Mouse (Mus musculus): ENCODE measurements around the gene Pde2a. TPM values are rescaled to one million over a fixed set of nuclear protein-coding genes. Genes with fewer than 3 reads are reported as not detected.

The Pde2a gene
- polyA plus RNA-seq, 1 experiment from 2014 or later, result 12.5 TPM

DNA sequence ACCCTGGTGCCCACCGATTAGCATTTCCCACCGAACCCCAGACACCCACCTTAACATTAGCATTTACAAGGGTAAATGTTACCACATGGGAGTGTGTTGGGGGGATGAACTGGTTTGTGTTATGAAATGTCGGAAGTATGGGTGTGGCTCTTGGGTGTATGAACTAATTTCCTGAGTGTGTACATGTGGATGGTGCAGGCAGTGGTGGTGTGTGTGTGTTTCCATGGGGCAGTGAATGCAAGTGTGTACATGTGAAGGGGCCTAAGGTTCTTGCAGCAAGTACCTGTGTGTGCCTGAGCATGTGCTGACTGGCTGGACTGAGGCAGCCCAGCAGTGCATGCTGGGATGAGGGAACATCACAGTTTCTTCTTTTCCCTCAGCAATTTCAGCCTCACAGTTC, 76.9 kb downstream of the Pde2a start:
- WGBS, result 49% methylated on average over 3 of the region's 3 CpGs
- Histone ChIP-seq H3K9ac (no peak overlapping the region), H3K27ac (replicated peaks) (no peak overlapping the region), H3K4me3 (replicated peaks) (no peak overlapping the region), H3K36me3 (no peaks in the 10 kb centered on the region), H3K4me1 (no peaks in the 10 kb centered on the region), H3K9me3 (replicated peaks) (no peaks in the 10 kb centered on the region), H3K27me3 (peaks cover 3% of the 10 kb centered on the region; the same call in 1 of the 2 replicates), H3K4me2 (replicated peaks) (no peak overlapping the region)
- no peak for ATAC-seq (ENCODE audit: insufficient number of reproducible peaks, low FRiP score, low TSS enrichment, low read depth)

DNA sequence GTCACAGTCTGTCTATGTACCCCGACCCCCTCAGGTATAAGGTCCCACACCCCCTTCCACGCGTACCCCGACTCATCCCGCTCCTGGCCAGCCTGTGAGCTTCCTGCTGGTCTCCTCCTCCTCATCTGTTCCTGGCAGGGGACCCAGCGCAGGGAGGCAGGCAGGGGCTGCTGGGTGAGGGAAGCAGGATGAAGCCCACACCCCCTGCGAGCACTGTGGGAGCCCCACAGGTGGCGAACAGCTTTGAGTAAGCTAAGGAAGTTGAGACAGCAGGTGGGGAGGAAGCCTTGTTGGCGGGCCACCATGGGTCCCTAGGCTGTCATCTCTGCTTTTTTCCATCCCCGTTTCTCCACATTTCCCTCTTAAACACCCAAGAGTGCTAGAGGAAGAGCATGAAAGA, 77.8 kb downstream of the Pde2a start:
- Histone ChIP-seq H3K27ac (replicated peaks) (no peak overlapping the region), H3K4me1 (peaks cover 1% of the 10 kb centered on the region), H3K9me3 (replicated peaks) (no peaks in the 10 kb centered on the region), H3K9ac (no peak overlapping the region), H3K27me3 (peaks cover 11% of the 10 kb centered on the region), H3K4me2 (replicated peaks) (no peak overlapping the region), H3K36me3 (no peaks in the 10 kb centered on the region), H3K4me3 (replicated peaks) (no peak overlapping the region)
- no peak for ATAC-seq (ENCODE audit: insufficient number of reproducible peaks, low FRiP score, low TSS enrichment, low read depth)
- 45% methylated on average over 10 of the region's 10 CpGs for WGBS

- Histone ChIP-seq H3K27me3 (peaks cover 16% of the 10 kb centered on the region), H3K4me1 (peaks cover 6% of the 10 kb centered on the region), H3K4me3 (replicated peaks) (no peak overlapping the region), H3K4me2 (replicated peaks) (no peak overlapping the region), H3K9me3 (replicated peaks) (no peaks in the 10 kb centered on the region), H3K9ac (no peak overlapping the region), H3K36me3 (no peaks in the 10 kb centered on the region), H3K27ac (replicated peaks) (no peak overlapping the region)
- 65% methylated on average over 9 of the region's 9 CpGs for WGBS
- ATAC-seq (ENCODE audit: insufficient number of reproducible peaks, low FRiP score, low TSS enrichment, low read depth), result no peak
These were observed 78.2 kb downstream of the Pde2a start for GRCm38 (mm10) chr7:101499701-101500100.

- no peaks in the 10 kb centered on the region for H3K36me3 ChIP-seq
- WGBS, result 74% methylated on average over 6 of the region's 6 CpGs
- ATAC-seq (ENCODE audit: insufficient number of reproducible peaks, low FRiP score, low TSS enrichment, low read depth), result no peak
- H3K4me2 ChIP-seq (replicated peaks), result no peak overlapping the region
- H3K4me1 ChIP-seq, result peaks cover 10% of the 10 kb centered on the region
- no peak overlapping the region for H3K4me3 ChIP-seq (replicated peaks)
- no peaks in the 10 kb centered on the region for H3K9me3 ChIP-seq (replicated peaks)
- peaks cover 26% of the 10 kb centered on the region for H3K27me3 ChIP-seq
- no peak overlapping the region for H3K9ac ChIP-seq
- H3K27ac ChIP-seq (replicated peaks), result no peak overlapping the region
These were observed 79.7 kb downstream of the Pde2a start for GRCm38 (mm10) chr7:101501236-101501635.

GRCm38 (mm10) chr7:101501675-101502074, 80.2 kb downstream of the Pde2a start:
- WGBS, result 69% methylated on average over 6 of the region's 6 CpGs
- peaks cover 10% of the 10 kb centered on the region for H3K4me1 ChIP-seq
- H3K4me3 ChIP-seq (replicated peaks), result no peak overlapping the region
- H3K27ac ChIP-seq (replicated peaks), result no peak overlapping the region
- H3K36me3 ChIP-seq, result no peaks in the 10 kb centered on the region
- no peak overlapping the region for H3K9ac ChIP-seq
- H3K27me3 ChIP-seq, result peaks cover 26% of the 10 kb centered on the region
- no peak for ATAC-seq (ENCODE audit: insufficient number of reproducible peaks, low FRiP score, low TSS enrichment, low read depth)
- H3K4me2 ChIP-seq (replicated peaks), result no peak overlapping the region
- H3K9me3 ChIP-seq (replicated peaks), result no peaks in the 10 kb centered on the region

GRCm38 (mm10) chr7:101503351-101503750, 81.9 kb downstream of the Pde2a start:
- H3K4me3 ChIP-seq (replicated peaks), result no peak overlapping the region
- H3K4me1 ChIP-seq, result peaks cover 10% of the 10 kb centered on the region
- no peaks in the 10 kb centered on the region for H3K9me3 ChIP-seq (replicated peaks)
- H3K36me3 ChIP-seq, result no peaks in the 10 kb centered on the region
- 23% methylated on average over 8 of the region's 8 CpGs for WGBS
- H3K4me2 ChIP-seq (replicated peaks), result no peak overlapping the region
- H3K9ac ChIP-seq, result no peak overlapping the region
- no peak overlapping the region for H3K27ac ChIP-seq (replicated peaks)
- H3K27me3 ChIP-seq, result peaks cover 23% of the 10 kb centered on the region
- no peak for ATAC-seq (ENCODE audit: insufficient number of reproducible peaks, low FRiP score, low TSS enrichment, low read depth)

GRCm38 (mm10) chr7:101503803-101504202, 82.3 kb downstream of the Pde2a start:
- H3K9me3 ChIP-seq (replicated peaks), result no peaks in the 10 kb centered on the region
- H3K4me2 ChIP-seq (replicated peaks), result peak overlapping the region; percentile 58; the same call in 1 of the 2 replicates
- no peaks in the 10 kb centered on the region for H3K36me3 ChIP-seq
- ATAC-seq (ENCODE audit: insufficient number of reproducible peaks, low FRiP score, low TSS enrichment, low read depth), result no peak
- H3K27me3 ChIP-seq, result peaks cover 23% of the 10 kb centered on the region
- no peak overlapping the region for H3K4me3 ChIP-seq (replicated peaks)
- no peak overlapping the region for H3K9ac ChIP-seq
- H3K27ac ChIP-seq (replicated peaks), result no peak overlapping the region
- 26% methylated on average over 7 of the region's 7 CpGs for WGBS
- peaks cover 10% of the 10 kb centered on the region for H3K4me1 ChIP-seq

DNA sequence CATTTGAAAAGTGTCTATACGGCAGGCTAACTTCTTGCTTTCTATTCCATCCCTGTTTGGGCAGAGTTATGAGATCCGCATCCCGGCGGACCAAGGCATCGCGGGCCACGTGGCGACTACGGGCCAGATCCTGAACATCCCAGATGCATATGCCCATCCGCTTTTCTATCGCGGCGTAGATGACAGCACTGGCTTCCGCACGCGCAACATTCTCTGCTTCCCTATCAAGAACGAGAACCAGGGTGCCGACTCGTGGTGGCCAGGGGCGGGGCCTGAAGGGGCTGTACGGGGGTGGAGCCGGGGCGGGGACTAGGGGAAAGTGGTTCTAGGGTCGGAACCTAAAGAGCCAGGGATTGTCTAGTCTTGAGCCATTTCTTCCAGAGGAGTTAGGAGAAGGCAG, 83.0 kb downstream of the Pde2a start:
- 4% methylated on average over 24 of the region's 24 CpGs for WGBS
- Histone ChIP-seq H3K27ac (replicated peaks) (no peak overlapping the region), H3K9me3 (replicated peaks) (no peaks in the 10 kb centered on the region), H3K4me1 (peaks cover 10% of the 10 kb centered on the region), H3K36me3 (no peaks in the 10 kb centered on the region), H3K27me3 (peaks cover 23% of the 10 kb centered on the region), H3K9ac (no peak overlapping the region), H3K4me3 (replicated peaks) (peak overlapping the region; percentile 33), H3K4me2 (replicated peaks) (peak overlapping the region; percentile 58)
- no peak for ATAC-seq (ENCODE audit: insufficient number of reproducible peaks, low FRiP score, low TSS enrichment, low read depth)

DNA sequence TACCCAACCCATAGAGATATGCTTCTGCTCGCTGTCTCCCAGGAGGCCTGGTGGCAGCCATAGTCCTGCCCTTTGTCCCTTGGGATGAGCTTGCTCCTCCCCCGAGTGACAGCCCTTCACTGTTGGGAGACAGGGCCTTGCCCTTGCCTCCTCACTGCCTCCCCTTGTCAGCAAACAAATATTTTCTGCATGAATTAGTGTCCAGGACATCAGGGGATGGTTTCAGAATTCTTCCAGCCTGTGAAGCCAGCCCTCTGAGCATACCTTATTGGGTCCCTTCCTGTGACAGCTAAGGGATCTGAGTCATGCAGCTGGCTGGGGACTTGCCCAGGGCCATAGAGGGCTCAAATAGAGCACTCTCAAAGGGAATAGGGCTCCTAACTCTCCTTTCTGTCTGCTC, 87.7 kb downstream of the Pde2a start:
- 45% methylated on average over 2 of the region's 2 CpGs for WGBS
- ATAC-seq (ENCODE audit: insufficient number of reproducible peaks, low FRiP score, low TSS enrichment, low read depth), result no peak
- no peaks in the 10 kb centered on the region for H3K9me3 ChIP-seq (replicated peaks)
- H3K27ac ChIP-seq (replicated peaks), result no peak overlapping the region
- H3K4me3 ChIP-seq (replicated peaks), result no peak overlapping the region
- H3K27me3 ChIP-seq, result peaks cover 15% of the 10 kb centered on the region
- no peaks in the 10 kb centered on the region for H3K36me3 ChIP-seq
- no peak overlapping the region for H3K4me2 ChIP-seq (replicated peaks)
- H3K9ac ChIP-seq, result no peak overlapping the region
- peaks cover 9% of the 10 kb centered on the region for H3K4me1 ChIP-seq

DNA sequence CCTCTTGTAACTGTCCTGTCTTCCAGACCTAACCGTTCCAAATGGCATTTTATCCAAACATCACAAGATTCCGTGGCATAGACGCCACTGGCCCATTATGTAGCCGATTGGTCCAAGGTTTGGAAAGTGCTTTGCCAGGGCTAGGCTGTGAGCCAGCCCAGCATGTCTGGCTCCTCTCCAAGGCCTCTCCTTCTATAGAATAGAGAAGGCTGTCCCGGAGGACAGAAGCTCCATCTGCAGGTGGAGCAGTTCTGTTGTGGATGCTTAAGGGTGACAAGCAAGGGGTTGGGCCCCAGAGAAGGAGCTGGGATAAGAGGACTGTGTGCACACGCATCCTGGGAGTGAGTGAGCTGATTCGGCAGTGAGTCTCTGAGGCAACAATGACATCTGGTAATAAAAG, 92.2 kb downstream of the Pde2a start:
- Histone ChIP-seq H3K4me2 (replicated peaks) (no peak overlapping the region), H3K9me3 (replicated peaks) (no peaks in the 10 kb centered on the region), H3K4me3 (replicated peaks) (no peak overlapping the region), H3K9ac (no peak overlapping the region), H3K27me3 (no peaks in the 10 kb centered on the region), H3K36me3 (no peaks in the 10 kb centered on the region), H3K4me1 (no peaks in the 10 kb centered on the region), H3K27ac (replicated peaks) (no peak overlapping the region)
- WGBS, result 63% methylated on average over 7 of the region's 7 CpGs
- no peak for ATAC-seq (ENCODE audit: insufficient number of reproducible peaks, low FRiP score, low TSS enrichment, low read depth)

DNA sequence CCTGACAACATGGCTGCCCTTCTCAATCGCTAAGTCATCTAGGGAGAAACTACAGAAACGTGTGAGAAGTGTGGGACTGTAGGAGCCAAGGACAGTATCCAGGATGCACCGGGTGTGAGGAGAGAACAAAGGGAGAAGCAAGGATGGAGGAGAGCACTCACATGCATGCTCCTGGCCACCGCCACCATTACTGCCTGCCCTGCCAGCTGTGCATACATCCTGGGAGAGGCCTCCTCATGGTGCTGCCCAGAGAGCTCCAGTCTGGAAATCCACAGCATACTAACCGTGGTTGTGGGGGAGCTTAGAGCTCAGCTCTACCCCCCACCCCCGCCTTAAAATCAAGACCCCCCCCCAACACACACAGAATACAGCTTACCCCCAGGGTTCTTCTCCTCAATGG, 93.3 kb downstream of the Pde2a start:
- Histone ChIP-seq H3K4me2 (replicated peaks) (no peak overlapping the region), H3K27me3 (no peaks in the 10 kb centered on the region), H3K4me3 (replicated peaks) (no peak overlapping the region), H3K9me3 (replicated peaks) (no peaks in the 10 kb centered on the region), H3K36me3 (no peaks in the 10 kb centered on the region), H3K9ac (no peak overlapping the region), H3K27ac (replicated peaks) (no peak overlapping the region), H3K4me1 (no peaks in the 10 kb centered on the region)
- WGBS, result 77% methylated on average over 6 of the region's 6 CpGs
- no peak for ATAC-seq (ENCODE audit: insufficient number of reproducible peaks, low FRiP score, low TSS enrichment, low read depth)

- Histone ChIP-seq H3K27ac (replicated peaks) (no peak overlapping the region), H3K4me1 (no peaks in the 10 kb centered on the region), H3K4me3 (replicated peaks) (no peak overlapping the region), H3K27me3 (no peaks in the 10 kb centered on the region), H3K36me3 (no peaks in the 10 kb centered on the region), H3K4me2 (replicated peaks) (no peak overlapping the region), H3K9ac (no peak overlapping the region), H3K9me3 (replicated peaks) (no peaks in the 10 kb centered on the region)
- 48% methylated on average over 6 of the region's 6 CpGs for WGBS
- ATAC-seq (ENCODE audit: insufficient number of reproducible peaks, low FRiP score, low TSS enrichment, low read depth), result no peak
These were observed 93.8 kb downstream of the Pde2a start for GRCm38 (mm10) chr7:101515295-101515694.

Data from embryonic facial prominence, embryonic 15.5 days (tissue).